Mouse (Mus musculus) mature B cell (primary cell): Measurements from ENCODE around the gene Hist1h2bf.
"Not testable (repeated sequence)": the region's sequence is repeated elsewhere in the genome, so short reads cannot be mapped to it uniquely, and the experiment has no call there.

Source experiments
- in situ Hi-C: fragments of 300-500 bp; cut with MboI; formaldehyde crosslinking; loops from 2 replicates; pipeline ENCODE4 v1.14.3; 2019

Gene Hist1h2bf

DNA sequence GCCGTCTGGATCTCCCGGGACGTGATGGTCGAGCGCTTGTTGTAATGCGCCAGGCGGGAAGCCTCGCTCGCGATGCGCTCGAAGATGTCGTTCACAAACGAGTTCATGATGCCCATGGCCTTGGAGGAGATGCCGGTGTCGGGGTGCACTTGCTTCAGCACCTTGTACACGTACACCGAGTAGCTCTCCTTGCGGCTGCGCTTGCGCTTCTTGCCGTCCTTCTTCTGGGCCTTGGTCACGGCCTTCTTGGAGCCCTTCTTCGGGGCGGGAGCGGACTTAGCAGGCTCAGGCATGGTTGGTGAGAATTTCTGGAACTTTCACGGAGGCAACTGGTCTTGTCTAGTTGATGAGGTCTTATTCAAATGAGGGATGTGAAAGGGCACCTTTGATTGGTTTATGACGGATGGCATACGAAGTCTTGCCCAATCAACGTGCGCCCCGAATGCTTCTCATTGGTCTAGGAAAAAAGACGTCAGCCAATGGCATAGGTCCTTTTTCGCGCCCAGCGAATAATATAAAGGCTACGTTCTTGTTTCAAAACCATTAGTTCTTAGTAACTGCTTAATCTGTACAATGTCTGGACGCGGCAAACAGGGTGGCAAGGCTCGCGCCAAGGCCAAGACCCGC, at the start of gene Hist1h2bf, which contains the start of gene Hist1h2ad:
Hist1h2bf (minus strand) TSS at position 299 of the 627 bp plus-strand sequence.
Hist1h2ad (plus strand) TSS at position 484 of the 627 bp plus-strand sequence.
- in situ Hi-C loops, result not testable (repeated sequence)

DNA sequence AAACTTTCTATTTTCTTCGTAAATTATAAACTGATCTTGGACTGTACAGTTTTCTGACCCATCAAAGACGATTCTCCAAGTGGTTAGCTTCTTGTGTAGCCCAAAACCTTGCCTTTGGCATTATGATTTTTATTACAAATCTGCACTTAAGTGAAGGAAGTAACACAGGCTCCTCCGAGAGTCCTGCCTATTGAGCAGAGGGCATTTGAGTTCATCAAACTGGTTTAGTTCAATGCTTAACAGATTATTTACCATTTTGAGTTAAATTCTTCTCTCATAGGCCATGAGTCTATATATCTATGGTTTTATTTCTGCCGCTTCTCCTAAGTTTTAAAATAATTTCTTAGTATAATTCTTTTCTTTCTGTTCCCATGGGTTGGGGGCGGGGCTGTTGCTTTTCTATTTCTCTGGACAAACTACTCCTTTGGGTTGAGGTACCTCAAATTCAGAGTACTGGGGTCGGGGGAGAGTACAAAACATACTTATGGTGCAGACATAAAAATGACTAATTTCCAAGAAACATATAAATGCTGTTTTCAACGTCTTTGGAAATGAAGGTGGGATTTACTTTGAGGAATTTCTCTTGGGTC, 49.0 kb upstream of the Hist1h2bf start:
- in situ Hi-C loops, result no loop called here

DNA sequence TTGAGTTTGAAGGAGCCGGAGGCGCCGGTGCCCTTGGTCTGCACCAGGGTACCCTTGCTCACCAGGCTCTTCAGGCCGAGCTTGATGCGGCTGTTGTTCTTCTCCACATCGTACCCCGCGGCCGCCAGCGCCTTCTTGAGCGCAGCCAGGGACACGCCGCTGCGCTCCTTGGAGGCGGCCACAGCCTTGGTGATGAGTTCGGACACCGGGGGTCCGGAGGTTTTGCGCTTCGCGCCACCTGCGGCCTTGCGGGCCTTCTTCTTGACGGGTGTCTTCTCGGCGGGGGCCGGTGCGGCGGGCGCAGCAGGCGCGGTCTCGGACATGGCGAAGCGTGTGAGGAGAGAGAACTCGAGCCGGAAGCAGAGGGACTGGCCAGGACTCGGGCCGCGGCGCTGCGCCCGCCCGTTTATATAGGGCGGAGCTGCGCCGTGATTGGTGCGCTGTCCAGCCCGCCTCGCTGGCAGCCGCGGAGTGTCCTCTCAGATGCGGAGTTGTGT, 48.2 kb upstream of the Hist1h2bf start, which contains the start of gene Hist1h1e:
Hist1h1e (minus strand) TSS at position 384 of the 497 bp plus-strand sequence.
- in situ Hi-C loops, result not testable (repeated sequence)

DNA sequence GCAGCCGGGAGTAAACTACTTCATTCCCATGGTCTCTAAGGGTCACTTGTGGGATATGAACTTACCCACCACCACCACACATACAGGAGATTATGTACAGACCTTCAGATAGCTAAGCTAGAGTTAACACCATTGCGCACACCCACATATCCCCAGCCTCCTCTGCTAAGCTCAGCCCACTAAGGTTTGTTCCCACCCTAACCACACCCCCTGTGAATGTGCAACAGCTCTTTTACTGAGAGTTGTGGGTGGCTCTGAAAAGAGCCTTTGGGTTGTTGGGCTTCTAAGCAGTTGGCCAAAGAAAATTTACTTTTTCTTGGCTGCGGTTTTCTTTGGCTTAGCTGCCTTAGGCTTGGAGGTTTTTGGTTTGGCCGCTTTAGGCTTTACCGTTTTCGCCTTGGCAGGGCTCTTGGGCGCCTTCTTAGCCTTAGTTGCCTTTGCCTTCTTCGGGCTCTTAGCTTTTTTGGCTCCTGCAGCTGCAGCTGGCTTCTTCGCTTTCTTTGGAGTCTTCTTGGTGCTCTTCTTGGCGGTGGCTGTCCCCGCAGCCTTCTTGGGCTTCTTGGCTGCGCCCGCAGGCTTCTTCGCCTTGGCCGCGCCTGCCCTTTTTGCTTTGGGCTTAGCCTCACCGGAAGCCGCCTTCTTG, 47.7 kb upstream of the Hist1h2bf start:
- in situ Hi-C loops, result no loop called here

DNA sequence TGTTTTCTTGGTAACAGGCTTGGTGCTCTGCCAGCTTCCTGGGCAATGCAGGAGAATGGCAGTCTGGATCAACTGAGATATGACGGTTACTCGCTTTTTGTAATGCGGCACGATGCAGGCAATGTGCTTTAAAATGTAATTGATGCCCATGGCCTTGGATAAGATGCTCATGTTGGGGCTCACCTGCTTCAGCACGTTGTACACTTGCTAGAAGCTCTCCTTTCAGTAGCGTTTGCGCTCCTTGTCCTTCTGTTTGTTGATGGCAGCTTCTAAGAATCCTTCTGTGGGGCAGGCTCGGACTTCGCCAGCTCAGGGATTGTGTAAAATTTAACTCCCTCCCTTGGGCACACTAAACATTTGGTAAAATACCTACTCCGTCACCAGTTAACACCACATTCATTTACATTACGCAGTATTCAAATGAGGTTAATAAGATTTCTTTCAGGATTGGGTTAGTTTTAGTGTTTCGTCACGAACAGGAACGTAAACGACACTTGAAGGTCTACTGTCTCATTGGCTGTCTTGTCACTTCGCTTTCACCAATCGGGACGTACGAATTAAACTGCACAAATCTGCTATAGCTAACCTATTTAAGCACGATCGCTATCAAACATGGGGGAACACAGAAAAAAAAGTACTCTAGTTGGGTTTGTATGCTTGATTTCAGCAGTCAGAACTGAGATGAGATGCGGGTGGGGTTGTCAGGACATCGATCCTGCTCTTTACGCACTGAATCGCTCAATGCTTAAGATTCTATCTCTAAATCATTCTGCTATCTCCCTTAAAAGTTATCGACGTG, 46.9 kb upstream of the Hist1h2bf start, which contains the start of gene Hist1h2be:
Hist1h2be (minus strand) TSS at position 392 of the 799 bp plus-strand sequence.
- in situ Hi-C loops, result no loop called here

DNA sequence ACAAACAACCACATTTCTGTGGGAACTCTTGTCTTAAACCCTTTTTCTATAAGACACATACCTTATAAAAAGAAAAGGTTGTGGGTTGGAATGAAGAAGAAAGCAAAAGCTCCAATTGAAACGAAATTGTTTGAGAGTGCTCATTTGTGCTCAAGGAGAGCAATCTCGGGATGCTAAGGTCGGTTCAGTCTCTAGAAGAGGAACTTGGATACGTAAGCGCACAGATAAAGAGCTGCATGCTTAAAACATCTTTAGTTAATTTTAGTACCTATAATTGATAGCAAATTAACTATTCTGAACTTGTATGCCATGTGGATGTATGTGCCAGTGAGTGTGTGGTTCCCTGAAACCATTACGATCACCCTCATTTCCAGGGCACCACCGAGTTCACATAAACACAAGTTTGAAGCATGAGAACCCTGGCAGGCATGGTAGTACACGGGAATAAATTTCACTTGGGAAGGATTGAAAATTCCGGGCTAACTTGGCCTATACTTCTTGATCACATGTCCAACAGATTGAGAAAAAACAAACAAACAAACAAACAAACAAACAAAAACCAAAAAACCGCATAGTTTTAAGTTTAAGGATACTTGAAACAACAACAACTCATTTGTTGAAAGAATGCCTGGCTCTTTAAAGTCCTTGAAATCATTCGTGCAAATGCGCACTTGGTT, 46.2 kb upstream of the Hist1h2bf start:
- in situ Hi-C loops, result no loop called here

DNA sequence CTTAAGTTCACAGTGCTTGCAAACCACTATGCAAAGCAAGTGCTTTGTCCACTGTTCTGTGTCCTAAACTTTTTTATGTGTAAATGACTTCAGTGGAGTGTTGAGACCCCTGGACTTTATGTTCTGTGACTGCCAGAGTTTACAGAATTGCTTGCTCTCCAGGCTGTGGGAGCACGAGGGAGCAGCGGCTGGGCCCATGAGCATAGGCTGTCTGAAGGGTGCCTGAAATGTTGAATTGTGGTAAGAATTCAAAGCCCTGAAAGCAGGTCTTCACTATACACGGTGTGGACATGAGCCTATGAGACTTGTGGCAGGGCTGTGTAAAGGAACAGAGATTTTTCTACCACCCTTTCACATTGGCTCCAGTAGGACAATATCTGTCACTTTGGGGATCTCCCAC, 37.6 kb upstream of the Hist1h2bf start:
- in situ Hi-C loops, result loop anchor here (10.0 kb wide), 1 partner anchor 1567 kb away; the partner anchor contains the start of genes Hist1h2ag, Hist1h2bj and Hist1h4i

DNA sequence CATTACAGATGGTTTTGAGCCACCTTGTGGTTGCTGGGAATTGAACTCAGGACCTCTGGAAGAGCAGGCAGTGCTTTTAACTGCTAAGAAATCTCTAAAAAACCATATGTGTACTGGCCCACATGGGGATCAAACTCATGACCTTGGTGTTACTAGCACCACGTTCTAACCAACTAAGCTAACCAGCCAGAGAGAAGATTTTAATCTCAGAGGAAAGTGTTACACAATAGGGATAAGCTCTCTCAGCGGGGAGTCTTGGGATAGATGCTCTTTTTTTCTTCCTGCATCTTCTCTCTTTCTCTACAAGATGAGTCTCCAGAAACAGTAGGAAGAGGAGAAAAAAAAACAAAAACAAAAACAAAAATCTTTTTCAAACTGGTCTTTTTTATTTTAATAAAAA, 36.4 kb upstream of the Hist1h2bf start:
- in situ Hi-C loops, result loop anchor here (10.0 kb wide), 1 partner anchor 1566 kb away; the partner anchor contains the start of genes Hist1h2ag, Hist1h2bj and Hist1h4i

DNA sequence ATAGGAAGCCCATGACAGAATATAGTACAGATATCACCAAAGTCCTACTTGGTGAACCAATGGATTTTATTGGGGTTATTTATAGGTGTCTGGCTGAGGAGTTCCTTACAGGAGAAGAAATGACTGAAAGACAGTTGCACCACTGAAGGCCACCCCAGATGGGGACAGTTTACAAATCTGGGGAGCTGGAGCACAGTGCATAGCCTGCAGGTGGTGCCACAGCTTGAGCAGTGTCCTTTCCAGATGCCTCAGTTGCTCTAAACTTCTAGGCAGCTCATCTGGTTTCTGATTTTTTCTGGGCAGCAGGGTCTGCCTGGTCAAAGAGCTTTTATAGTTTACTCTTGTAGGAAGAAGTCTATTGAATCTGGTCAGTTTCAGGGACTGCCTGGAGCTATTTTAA, 35.8 kb upstream of the Hist1h2bf start:
- in situ Hi-C loops, result loop anchor here (10.0 kb wide), 1 partner anchor 1565 kb away; the partner anchor contains the start of genes Hist1h2ag, Hist1h2bj and Hist1h4i

DNA sequence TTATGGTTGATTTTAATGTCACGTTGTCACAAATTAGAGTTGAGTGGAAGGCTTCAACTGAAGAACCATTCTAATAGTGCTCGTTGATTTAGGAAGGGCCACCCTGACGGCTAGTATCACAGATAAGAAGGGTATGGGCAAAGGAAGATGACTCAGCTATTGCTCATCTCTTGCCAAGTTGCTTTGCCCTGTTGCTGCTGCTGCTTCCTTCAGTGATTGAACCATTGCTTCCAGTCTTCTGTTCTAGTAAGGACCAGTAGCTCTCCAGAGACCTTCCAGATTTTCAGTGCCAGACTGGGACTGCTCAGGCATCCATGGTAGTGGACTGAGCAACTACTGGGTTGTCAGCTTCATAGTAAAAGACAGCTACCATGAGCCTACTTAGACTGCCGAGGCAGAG, 35.2 kb upstream of the Hist1h2bf start:
- in situ Hi-C loops, result no loop called here

DNA sequence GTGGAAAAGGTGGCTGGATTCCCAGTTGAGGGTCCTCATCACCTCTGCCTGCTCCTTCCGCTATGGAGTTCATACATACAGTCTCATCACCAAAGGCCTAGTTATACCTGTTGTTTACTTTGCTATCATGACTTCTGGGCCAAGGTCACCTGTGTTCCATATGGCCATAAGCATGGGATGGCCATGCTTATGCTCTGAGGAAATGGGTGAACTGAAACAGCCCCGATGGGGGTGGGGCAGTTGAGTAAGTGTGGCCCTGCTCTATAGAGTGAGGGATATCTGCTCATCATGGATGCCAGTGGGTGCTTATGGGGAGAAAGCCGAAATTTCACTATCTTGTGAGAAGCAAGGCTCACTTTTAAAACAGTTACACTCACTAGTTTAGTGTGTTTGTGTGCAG, 31.1 kb upstream of the Hist1h2bf start:
- in situ Hi-C loops, result no loop called here

DNA sequence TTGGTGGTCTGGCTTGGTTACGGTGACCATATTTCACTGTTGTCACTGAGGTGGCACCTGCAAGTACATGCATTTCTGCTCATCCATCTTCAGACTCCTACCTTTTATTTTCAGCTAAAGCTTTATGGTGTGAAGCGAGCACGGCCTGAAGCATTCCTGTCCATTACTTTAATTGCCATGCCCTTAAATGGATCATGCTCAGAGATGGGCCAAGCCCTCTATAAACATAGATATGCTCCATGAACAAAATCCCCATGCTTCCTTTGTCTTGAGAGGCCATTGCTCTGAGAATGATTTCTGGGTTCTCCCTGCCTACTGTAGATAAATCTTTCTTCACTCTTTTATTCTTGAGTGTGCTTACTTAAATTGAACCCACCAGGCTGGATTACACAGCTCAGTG, 30.5 kb upstream of the Hist1h2bf start:
- in situ Hi-C loops, result no loop called here

DNA sequence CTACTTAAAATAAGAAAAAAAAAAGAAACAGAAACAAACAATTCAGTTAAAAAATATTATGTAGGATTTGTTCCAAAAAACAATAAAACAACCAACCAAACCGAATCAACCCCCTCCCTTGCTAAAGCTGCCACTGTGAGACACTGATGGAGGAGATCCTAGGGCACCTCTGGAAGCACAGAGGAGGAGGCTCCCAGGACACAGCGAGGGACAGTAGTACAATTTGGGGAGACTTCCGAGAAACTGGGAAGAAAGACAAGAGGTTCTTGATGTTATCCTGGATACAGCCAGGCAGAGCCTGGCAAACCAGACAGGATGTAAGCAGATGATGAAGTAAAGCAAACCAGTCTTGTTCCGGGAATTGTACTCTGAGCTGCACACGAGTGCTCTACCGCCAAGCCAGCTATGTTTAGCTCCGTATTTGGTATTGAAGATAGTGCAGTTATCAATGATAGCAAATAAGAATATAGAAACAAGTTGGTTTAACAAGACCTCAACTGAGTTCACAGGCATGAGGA, 29.2 kb upstream of the Hist1h2bf start:
- in situ Hi-C loops, result no loop called here

DNA sequence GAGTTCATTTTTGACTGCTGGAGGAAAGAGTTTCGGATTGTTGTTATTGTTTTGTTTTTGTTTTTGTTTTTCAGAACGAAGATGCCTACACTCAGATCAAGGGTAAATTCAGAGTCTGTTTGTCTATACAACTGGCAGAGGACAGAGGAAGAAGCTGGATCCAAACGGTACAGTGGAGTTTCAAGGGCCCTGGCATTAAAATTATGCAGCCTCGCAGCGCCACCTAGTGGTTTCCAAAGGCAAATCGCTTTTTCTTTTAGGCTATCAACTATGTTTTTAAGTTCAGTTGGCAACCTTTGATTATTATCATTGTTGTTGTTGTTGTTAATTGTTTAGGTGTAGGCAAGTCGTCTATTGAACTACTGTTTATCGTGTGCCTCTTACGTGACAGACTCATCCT, 24.0 kb upstream of the Hist1h2bf start:
- in situ Hi-C loops, result loop anchor here (5.0 to 25.0 kb wide), 2 partner anchors 89 to 166 kb away; partner anchors contain the start of genes Hist1h1t, Hist1h2ac, Hist1h2bc and Hist1h4c

DNA sequence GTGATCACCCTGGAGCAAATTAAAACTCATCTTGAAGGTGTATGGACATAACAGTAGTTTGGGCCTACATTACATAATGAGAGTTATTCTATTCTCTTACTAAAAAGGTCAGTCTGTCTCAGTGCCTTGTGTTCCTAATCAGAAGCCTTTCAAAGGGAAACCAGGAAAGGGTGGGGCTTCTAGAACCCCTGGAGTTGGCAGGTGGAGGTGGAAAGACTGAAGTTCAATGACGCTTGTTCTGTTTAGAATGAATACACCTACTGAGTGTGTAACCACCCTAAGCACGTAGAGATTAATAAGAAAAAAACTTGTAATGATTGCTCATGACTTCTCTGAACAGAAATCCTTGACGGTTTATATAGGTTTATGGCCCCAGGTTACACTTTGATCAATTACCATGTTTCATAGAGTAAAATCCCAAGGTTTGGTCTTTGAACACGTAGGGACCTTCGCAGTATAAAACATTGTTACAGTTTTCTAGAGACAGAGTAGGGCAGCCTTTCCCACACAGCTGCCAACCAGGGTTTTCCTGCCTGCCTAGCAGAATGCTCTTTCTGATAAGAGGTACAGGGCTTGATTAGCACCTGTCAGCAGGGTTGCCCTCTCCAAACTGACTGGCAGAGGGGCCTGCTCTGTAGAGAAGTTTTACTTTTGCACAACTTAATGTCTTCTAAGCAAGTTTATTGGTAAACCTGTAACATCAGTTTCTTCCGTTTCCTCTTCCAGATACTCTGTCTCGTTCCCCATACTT, 21.8 kb upstream of the Hist1h2bf start:
- in situ Hi-C loops, result loop anchor here (5.0 to 25.0 kb wide), 2 partner anchors 92 to 163 kb away; partner anchors contain the start of genes Hist1h1t, Hist1h2ac, Hist1h2bc and Hist1h4c

DNA sequence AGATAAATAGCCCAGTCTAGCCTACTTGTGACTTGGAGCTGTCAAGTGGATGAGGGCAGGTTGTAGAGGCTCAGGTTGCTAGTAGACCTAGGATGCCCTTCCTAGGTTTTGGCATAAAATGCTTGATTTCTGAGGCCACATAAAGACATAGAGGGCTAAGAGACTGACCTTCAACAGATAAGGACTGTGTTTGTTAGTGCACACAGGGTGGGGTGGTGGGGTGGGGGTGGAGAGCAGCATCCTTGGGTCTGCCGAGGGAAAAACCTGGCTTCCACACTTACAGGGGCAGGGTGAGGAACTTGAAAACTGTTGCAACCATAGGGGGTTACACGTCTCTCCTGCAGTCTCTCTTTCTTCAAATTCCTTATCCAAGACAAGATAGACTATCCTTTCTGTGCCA, 21.2 kb upstream of the Hist1h2bf start:
- in situ Hi-C loops, result loop anchor here (5.0 to 25.0 kb wide), 2 partner anchors 92 to 163 kb away; partner anchors contain the start of genes Hist1h1t, Hist1h2ac, Hist1h2bc and Hist1h4c

DNA sequence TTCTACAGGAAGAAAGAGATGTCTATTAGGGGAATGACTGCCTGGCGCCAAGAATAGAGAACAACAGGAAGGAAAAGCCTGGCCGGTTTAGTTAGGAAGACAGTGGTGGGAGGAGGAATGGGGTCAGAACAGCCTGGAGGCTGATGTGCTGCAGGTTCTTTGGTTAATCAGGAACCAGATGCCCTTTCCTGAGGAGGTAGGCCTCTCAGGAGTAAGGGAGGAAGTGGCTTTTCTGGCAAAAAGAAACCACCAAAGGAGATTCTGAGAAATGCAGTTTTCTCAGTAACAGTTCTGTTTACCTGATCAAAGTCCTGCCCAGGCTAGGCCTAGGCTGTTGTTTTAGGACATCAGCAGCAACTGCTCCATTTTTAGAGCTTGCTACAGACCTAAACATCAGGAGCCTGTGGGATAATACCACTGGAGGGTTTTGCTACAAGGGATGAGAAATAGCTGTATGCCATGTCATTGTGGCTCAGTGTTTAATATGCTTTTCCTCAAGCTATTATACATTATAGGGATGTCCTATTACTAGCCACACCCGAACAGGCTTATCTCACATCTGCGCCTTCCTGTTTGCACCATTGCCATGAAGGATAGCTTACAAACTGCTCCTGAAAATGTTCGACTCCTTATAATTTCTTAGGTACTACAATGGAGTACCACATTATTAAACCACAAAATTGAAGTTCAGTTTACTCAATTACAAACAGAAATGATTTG, 19.2 kb upstream of the Hist1h2bf start:
- in situ Hi-C loops, result loop anchor here (25.0 kb wide), 1 partner anchor 94 kb away; the partner anchor contains the start of genes Hist1h1t, Hist1h2ac, Hist1h2bc and Hist1h4c

DNA sequence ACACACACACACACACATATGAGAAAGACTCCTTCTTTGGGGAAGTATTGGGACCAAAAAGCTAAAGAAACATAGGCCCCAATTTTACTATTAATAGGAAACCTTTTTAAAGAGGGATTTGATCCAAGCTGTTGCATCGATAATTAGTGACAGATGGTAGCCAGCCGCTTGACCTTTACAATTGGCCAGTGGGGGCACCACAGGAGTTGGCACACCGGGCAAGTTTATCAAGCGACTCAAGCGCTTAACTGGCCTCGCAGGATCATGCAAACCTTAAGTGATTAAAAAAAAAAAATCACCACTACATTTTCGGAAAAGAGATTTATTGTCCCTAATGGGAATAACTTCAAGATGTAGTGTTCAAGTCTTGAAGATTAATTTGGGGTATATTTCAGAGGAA, 18.6 kb upstream of the Hist1h2bf start:
- in situ Hi-C loops, result loop anchor here (25.0 kb wide), 1 partner anchor 95 kb away; the partner anchor contains the start of genes Hist1h1t, Hist1h2ac, Hist1h2bc and Hist1h4c

DNA sequence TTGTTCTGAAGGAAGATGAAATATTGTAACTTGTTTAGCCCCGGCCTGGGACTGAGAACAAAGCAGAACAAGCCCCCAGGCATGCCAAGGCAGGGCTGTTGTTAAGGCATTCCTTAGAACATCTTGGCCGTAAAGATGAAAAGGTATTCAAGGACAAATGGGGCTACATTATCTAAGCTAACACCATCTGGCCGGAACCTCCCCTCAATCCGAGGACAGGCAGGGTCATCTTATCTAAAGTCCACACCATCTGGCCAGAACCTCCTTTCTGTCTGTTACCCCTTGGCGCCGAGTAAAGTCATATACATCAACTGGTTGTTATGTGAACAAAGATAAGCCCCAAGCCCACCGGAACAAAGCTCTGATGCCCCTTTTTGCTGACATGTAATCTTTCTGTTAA, 17.9 kb upstream of the Hist1h2bf start:
- in situ Hi-C loops, result loop anchor here (25.0 kb wide), 1 partner anchor 95 kb away; the partner anchor contains the start of genes Hist1h1t, Hist1h2ac, Hist1h2bc and Hist1h4c
